Mouse (Mus musculus) lung, embryonic 16.5 days (tissue): ENCODE measurements around the gene Fbxw11. TPM values are rescaled to one million over a fixed set of nuclear protein-coding genes. Genes with fewer than 3 reads are reported as not detected.

Source experiments
- ATAC-seq: fragments of 200-750 bp; cut with Nextera tagmentation; 2 replicates; pipeline ENCODE4 v1.8.0; 2017; ENCODE audit warnings: low read depth, mild to moderate bottlenecking, moderate library complexity
- H3K27ac ChIP-seq: fragments of 300-500 bp; sonication (generic); 2 replicates; pipeline ENCODE4 v1.5.1; 2014; ENCODE audit warnings: mild to moderate bottlenecking, control low read depth, low read length
- H3K27me3 ChIP-seq: fragments of 300-500 bp; sonication (generic); 2 replicates; pipeline ENCODE4 v1.6.1; 2014; ENCODE audit warnings: low read depth, low read length, mixed read lengths; ENCODE audit not compliant: control insufficient read depth, insufficient read depth
- H3K36me3 ChIP-seq: fragments of 300-500 bp; sonication (generic); 2 replicates; pipeline ENCODE4 v1.6.1; 2014; ENCODE audit warnings: low read length; ENCODE audit not compliant: control insufficient read depth, insufficient read depth
- H3K4me1 ChIP-seq: fragments of 300-500 bp; sonication (generic); replicated peaks from 2 replicates; pipeline ENCODE4 v1.6.1; 2014; ENCODE audit warnings: low read length, mixed read lengths; ENCODE audit not compliant: control insufficient read depth, insufficient read depth
- H3K4me2 ChIP-seq: fragments of 300-500 bp; sonication (generic); 2 replicates; pipeline ENCODE4 v1.6.1; 2014; ENCODE audit warnings: low read depth, low read length, control low read depth
- H3K4me3 ChIP-seq: fragments of 300-500 bp; sonication (generic); 2 replicates; pipeline ENCODE4 v1.5.1; 2014; ENCODE audit warnings: mild to moderate bottlenecking, low read length, control low read depth
- H3K9ac ChIP-seq: fragments of 300-500 bp; sonication (generic); 2 replicates; pipeline ENCODE4 v1.6.1; 2014; ENCODE audit warnings: low read length, control low read depth
- H3K9me3 ChIP-seq: fragments of 300-500 bp; sonication (generic); 2 replicates; pipeline ENCODE4 v1.6.1; 2016; ENCODE audit warnings: low read length; ENCODE audit not compliant: control insufficient read depth
- WGBS: fragments of 180-500 bp; shearing (Covaris S2); extraction: QIAGEN DNeasy Blood & Tissue Kit; methylation state at CpG from one replicate; pipeline ENCODE4 v1.1.7; 2014; 5-methylcytosine and 5-hydroxymethylcytosine counted together
- polyA plus RNA-seq: library from polyadenylated mRNA; unstranded; fragments of >200 nt; fragmentation: Nextera tagmentation; extraction: Ambion mirVana; gene quantifications from 2 replicates; pipeline ENCODE4 v1.2.1, GENCODE M21; 2015

Gene Fbxw11
- polyA plus RNA-seq, 1 experiment from 2014 or later, result 80.5 TPM

DNA sequence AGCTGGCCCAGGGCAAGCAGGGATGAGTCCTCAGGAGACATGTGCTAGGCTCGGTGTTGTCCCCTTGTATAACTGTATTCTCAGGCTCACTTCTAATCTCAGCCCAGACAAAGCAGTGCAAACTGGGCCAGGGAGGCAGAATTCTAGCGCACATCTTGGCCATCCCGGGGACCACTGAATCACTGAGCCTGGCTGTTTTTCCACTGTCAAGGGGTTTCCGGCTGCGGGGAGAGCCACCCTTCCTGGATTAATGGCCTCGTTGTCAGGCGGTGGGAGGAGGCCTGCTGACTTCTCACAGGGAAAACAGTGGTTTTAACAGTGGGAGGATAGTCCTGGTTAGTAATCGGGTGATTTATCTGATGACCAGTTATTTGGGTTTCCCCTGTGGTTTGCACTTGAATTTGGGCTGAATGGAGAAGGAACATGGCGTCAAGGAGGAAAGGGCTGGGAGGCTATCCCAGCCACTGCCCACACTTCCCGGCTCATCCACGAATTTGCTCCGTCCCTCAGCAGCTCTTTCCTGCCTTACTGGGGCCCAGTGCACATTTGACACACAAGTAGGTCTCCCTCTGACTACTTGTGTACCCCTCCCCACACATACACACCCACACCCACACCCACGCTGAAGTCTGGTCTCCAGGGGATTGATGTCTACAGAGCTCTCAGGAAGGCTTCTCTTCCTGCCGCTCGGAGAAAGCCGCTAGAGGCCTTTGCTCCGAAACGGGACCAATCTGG lies 125.1 kb downstream of the Fbxw11 start:
- H3K36me3 ChIP-seq, result no peaks in the 10 kb centered on the region
- H3K27ac ChIP-seq, result no peak overlapping the region
- H3K9me3 ChIP-seq, result no peaks in the 10 kb centered on the region
- H3K27me3 ChIP-seq, result no peaks in the 10 kb centered on the region
- no peak overlapping the region for H3K9ac ChIP-seq
- H3K4me2 ChIP-seq, result no peak overlapping the region
- 60% methylated on average over 18 of the region's 18 CpGs for WGBS
- ATAC-seq, result no peak
- H3K4me3 ChIP-seq, result no peak overlapping the region
- H3K4me1 ChIP-seq, result no peaks in the 10 kb centered on the region

DNA sequence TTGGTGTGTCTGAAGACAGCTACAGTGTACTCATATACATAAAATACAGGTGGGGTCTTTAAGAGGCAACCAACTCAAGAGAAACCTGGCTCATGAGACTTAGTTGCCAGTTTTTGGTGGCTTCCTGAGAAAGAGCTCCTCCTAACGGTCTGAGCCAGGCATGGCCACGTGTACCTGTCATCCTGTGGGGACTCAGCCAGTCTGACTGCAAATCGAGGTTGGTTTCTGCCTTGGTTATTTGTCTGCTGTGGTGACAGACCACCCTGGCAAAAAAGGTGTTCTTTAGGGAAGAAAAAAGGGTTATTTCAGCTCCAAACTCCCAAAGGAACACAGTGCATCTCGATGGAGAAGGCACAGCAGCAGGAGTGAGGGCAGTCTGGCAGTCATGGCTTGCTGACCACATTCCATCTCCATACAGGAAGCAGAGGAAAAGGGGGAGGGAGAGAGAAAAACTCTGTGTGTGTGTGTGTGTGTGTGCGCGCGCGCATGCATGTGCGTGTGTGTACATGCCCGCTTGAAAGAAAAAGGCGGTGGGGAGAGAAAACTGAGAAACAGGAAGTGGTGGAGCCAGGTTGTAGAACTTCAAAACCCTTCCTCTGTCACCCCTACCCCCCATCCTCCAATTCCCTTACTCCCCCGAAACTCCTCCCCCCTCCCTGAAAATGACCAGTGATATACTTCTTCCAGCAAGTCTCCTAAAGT lies 126.3 kb downstream of the Fbxw11 start:
- Histone ChIP-seq H3K9me3 (no peaks in the 10 kb centered on the region), H3K36me3 (no peaks in the 10 kb centered on the region), H3K27me3 (no peaks in the 10 kb centered on the region), H3K4me3 (no peak overlapping the region), H3K9ac (no peak overlapping the region), H3K4me2 (no peak overlapping the region), H3K27ac (no peak overlapping the region), H3K4me1 (no peaks in the 10 kb centered on the region)
- 75% methylated on average over 12 of the region's 12 CpGs for WGBS
- no peak for ATAC-seq

DNA sequence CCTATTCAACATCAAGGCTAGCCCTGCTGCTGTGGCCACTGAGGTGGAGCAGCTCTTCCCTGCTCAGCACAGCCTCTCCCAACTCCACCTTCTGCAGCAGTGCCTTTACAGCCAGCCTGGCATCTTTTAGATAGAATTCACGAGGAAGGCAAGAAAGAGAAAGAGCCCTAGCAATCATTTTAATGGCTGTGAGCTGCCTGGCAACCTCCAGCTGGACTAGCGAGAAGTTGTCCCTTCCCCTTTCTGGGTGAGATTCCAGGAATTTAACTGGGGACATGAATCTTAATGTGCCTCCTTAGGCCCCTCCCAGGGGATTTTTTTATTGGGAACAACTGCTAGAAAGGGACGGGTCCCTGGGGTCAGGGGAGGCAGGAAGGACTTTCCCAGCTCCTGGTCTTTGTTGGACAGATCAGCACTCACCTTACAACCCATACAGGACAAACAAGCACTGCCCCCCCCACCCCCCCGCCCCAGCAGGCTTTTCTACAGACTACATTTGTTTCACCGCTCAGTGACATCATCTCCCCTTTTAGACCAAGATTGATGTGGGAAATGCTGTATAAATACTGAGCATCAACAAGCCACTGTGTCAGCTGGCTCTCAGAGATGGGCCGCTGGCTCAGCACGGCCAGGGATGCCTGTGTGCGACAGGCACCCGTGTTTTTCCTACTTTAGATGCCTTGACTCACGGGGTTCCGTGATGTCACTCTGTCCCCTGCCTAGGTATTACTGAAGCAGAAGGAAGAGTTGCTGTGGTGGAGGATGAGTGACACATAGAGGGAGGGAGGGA lies 138.4 kb downstream of the Fbxw11 start:
- WGBS, result 29% methylated on average over 11 of the region's 11 CpGs
- ATAC-seq, result no peak
- no peaks in the 10 kb centered on the region; the same call in 1 of the 2 replicates for H3K4me1 ChIP-seq
- no peaks in the 10 kb centered on the region for H3K27me3 ChIP-seq
- H3K4me2 ChIP-seq, result no peak overlapping the region
- no peak overlapping the region for H3K27ac ChIP-seq
- no peak overlapping the region for H3K9ac ChIP-seq
- no peaks in the 10 kb centered on the region for H3K9me3 ChIP-seq
- no peaks in the 10 kb centered on the region for H3K36me3 ChIP-seq
- H3K4me3 ChIP-seq, result no peak overlapping the region

DNA sequence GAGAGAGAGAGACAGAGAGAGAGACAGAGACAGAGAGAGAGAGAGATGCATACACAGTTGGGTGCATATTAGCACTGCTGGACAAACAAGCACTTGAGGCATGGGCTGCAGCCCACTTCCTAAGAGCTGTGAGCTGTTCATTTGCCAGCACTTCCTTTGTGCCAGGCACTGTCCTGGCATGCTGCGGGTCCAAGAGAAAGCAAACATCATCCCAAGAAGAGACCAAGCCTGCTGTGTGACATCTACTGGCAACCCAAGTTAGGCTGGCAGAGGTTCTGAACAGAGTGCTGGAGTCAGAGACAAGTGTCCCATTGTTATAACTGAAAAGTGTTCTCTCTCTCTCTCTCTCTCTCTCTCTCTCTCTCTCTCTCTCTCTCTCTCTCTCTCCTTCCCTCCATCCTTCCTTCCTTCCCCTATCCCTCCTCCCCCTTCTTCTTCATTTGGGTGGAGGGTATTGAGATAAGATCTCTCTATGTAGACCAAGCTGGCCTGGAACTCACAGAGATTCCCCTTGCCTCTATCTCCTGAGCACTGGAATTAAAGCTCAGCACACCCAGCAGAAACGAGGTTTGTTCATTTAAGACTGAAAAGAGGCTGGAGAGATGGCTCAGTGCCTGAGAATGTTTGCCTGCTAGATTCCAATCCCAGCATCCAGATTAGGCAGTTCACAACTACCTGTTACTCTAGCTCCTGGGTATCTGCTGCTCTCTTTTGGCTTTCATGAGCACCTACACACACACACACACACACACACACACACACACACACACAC lies 139.3 kb downstream of the Fbxw11 start:
- H3K4me2 ChIP-seq, result no peak overlapping the region
- H3K9ac ChIP-seq, result no peak overlapping the region
- no peaks in the 10 kb centered on the region for H3K36me3 ChIP-seq
- H3K4me3 ChIP-seq, result no peak overlapping the region
- no peaks in the 10 kb centered on the region for H3K27me3 ChIP-seq
- WGBS, result 26% methylated on average over 2 of the region's 2 CpGs
- no peak for ATAC-seq
- H3K9me3 ChIP-seq, result no peaks in the 10 kb centered on the region
- H3K4me1 ChIP-seq, result no peaks in the 10 kb centered on the region; the same call in 1 of the 2 replicates
- H3K27ac ChIP-seq, result no peak overlapping the region

DNA sequence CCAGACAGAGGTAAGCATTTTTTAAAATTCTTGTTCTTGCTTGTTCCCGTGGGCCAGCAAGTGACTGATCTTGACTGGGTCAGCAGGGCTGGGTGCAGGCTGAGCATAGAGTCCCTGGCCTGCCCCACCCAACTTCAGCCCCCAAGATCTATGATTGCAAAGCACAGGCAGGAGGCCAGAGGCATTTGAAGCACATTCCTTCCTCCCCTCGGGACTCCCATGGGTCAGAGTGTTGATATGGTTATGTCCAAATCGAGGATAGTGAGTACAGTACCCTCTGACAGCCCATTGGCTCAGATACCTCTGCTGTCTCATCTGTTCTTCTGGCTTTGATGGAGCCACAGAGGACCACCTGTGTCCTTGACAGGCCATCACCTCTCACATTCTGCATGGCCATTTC lies 140.2 kb downstream of the Fbxw11 start:
- Histone ChIP-seq H3K27ac (no peak overlapping the region), H3K36me3 (no peaks in the 10 kb centered on the region), H3K4me2 (no peak overlapping the region), H3K4me1 (no peaks in the 10 kb centered on the region; the same call in 1 of the 2 replicates), H3K4me3 (no peak overlapping the region), H3K27me3 (no peaks in the 10 kb centered on the region), H3K9me3 (no peaks in the 10 kb centered on the region), H3K9ac (no peak overlapping the region)
- peak; percentile 47; the same call in 1 of the 2 replicates for ATAC-seq
- 38% methylated on average over 3 of the region's 3 CpGs for WGBS

DNA sequence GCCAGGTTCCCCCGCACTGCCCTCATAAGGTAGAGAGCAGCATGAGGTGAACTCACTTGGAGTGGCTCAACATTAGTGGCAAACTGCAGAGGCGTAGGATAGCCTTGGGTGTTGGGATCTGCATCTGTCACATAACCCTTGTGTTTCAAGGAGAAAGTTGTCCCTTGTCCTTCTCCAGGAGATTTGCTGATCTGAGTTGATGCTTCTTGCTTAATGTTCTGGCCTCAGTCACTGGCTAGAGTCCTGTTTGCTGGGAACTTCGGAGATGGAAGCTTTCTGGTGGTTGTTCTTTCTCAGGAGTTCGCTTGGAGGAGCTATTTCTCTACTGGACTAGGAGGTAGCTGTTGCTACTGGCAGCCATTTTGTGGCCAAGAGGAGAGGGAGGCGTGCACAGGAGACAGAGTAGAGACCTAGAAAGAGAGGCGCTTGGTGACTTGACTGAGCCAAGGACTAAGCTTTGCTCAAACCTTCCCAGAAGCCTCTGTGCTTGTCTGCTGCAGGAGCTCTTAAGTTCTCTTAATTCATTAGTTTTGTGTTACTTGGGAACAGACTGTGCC lies 143.1 kb downstream of the Fbxw11 start:
- H3K4me1 ChIP-seq, result no peaks in the 10 kb centered on the region; the same call in 1 of the 2 replicates
- H3K9me3 ChIP-seq, result no peaks in the 10 kb centered on the region
- no peaks in the 10 kb centered on the region for H3K27me3 ChIP-seq
- no peak overlapping the region for H3K27ac ChIP-seq
- 77% methylated on average over 6 of the region's 6 CpGs for WGBS
- H3K9ac ChIP-seq, result no peak overlapping the region
- H3K36me3 ChIP-seq, result no peaks in the 10 kb centered on the region
- H3K4me3 ChIP-seq, result no peak overlapping the region
- no peak overlapping the region for H3K4me2 ChIP-seq
- ATAC-seq, result no peak

DNA sequence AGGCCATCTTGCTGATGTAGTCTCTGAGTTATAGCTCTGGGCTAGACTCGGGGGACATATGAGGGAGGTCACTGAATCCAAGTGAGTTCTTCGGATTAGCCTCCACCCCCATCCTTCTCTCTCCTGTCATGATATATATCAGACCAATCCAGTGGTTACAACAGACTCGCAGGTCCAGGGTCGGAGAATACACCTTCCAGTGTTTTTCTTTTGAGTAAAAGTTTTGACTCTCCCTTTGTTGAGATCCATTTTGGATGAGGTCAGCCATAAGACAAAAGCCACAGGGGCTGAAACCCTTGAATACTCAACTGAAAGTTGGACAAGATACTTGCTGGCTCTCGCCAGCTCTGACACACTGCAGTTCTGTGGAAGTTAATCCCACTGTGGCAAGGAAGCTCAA lies 143.7 kb downstream of the Fbxw11 start:
- Histone ChIP-seq H3K9ac (no peak overlapping the region), H3K36me3 (no peaks in the 10 kb centered on the region), H3K4me3 (no peak overlapping the region), H3K4me2 (no peak overlapping the region), H3K4me1 (no peaks in the 10 kb centered on the region; the same call in 1 of the 2 replicates), H3K27ac (no peak overlapping the region), H3K27me3 (no peaks in the 10 kb centered on the region), H3K9me3 (no peaks in the 10 kb centered on the region)
- no peak for ATAC-seq
- 80% methylated on average over 5 of the region's 5 CpGs for WGBS

DNA sequence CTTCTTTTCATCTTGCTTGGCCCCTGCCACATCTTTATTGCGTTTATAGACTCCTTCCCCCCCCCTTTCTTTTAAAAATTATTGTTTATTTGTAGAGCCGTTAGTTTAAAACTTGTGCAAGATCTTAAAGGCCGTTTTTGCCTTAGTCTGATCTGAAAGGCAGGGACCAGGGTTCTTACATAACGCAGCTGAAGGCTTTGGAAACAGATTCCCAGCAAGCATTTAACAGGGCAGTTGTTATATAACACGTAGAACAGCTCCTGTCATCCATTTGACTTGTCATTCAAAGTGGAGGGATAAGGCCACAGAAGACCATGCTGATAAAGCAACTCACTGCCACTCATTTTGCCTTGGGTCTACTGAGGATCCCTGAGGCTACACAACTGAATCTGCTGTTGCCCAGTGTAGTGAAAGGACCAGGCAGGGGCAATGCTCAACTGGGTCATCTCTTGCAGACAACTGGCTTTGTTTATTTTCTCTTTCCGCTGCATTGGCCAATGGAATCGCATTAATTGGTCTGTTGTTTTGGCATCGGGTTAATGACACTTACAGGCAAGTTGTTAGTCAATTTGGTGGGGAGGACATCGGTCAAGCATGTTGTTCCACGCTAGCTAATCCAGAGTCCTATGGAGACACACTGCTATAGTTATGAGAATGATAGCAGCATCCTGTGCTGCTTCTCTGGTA lies 152.4 kb downstream of the Fbxw11 start:
- no peaks in the 10 kb centered on the region for H3K9me3 ChIP-seq
- no peak overlapping the region for H3K9ac ChIP-seq
- no peaks in the 10 kb centered on the region for H3K36me3 ChIP-seq
- no peak overlapping the region for H3K4me3 ChIP-seq
- H3K27ac ChIP-seq, result no peak overlapping the region
- no peaks in the 10 kb centered on the region for H3K4me1 ChIP-seq
- no peak overlapping the region for H3K4me2 ChIP-seq
- H3K27me3 ChIP-seq, result no peaks in the 10 kb centered on the region
- 42% methylated on average over 10 of the region's 10 CpGs for WGBS
- no peak for ATAC-seq
